Mouse (Mus musculus) kidney, adult 11 months (tissue): ENCODE data around the gene Ppp3ca.

Experiments used
- DNase-seq: peaks from one replicate; pipeline ENCODE4 v3.0.0; 2022

Gene Ppp3ca

DNA sequence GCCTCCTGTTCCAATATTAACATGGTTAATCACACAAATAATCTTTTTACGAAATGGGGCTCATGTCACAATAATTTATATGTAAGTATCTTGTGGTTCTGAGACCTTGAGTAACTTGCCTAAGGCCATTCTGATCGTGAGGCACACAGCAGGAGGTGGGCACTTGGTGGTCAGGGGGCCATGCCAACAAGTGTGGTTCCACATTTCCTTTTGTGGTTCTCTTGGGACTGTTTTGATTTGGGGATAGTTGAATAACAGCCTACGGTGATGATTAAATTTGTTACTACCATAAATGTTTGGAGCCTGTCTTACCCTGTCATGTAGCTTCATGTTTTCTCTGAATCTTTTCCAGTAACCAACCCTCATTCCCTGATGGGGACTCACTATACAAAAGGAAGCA is 196.6 kb downstream of the Ppp3ca start:
- DNase-seq, result no peak

DNA sequence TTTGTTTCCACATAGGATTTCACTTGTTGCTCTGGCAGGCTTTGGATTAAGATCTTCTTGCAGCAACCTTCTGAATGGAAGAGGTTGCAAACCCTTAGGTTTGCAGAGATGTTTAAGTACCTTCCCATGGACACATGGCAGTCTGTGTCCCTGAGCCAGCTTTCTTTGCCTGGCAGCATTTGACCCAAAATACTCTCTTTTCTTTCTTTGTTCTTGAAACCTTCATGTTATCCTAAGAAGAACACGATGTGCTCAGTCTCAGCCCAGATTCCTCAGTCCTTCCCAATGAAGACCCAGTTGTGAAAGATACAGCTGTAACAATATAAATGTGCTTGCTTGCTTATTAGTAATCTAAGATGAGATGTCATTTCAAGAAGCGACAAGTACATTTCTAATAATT is 197.4 kb downstream of the Ppp3ca start:
- DNase-seq, result no peak

DNA sequence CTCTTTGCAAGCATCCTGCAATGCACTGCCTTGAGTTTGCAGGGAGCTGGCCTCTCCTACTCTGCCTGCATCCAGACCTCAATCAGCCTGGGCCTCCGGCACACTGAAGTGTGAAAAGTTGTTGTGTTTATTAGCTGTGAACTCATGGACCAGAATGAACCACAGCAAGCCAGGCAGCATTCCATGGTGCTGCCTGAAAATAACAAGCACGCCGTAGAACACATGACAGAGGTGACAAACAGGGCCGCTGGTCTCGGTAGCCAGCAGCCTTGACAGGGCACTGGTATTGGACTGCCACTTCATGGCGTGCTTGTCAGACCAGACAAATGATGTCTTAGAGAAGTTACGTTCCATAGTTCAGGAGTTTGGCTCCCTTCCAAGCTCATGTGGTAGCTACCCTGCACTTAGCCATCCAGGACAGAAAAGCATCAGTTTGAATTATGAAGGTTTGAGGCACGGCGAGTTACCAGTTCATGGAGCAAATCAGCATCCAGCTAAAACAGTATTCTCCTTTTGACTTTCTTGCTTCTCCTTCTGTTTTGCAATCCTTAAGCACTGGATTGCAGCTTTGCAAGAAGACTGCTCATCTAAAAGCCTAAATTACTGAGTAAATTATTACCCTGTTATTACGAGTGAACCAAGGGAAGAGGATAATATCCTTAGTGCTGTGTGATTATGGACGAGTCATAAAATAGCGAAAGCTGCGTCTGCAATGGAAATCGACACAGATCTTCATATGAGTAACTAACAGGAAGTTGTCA is 202.0 kb downstream of the Ppp3ca start:
- DNase-seq, result peak; percentile 53

DNA sequence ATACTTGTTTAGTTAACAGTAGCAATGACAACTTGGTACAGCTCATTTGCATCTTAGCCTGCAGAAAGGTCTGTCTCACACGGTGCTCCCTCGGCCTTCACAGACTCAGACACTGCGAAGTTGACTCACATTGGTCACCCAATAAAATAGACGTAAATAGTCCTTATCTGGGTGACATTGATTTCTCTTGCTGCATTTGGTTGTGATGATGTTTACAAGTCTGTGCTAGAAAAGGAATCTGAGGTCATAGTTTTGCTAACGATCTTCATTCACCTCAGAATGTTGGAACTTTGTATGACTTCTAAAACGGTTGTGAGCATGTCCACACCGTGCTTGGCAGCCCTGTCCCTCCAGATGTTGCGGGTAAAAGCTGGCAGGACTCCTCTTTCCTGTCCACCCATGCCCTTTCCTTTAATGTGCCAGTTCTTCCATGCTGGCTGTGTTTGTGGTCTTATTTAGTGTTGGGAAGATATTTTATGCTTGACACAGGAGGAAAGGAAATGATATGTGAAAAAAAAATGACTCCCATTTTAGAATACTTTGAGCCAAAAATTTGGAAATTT is 202.7 kb downstream of the Ppp3ca start:
- DNase-seq, result no peak

DNA sequence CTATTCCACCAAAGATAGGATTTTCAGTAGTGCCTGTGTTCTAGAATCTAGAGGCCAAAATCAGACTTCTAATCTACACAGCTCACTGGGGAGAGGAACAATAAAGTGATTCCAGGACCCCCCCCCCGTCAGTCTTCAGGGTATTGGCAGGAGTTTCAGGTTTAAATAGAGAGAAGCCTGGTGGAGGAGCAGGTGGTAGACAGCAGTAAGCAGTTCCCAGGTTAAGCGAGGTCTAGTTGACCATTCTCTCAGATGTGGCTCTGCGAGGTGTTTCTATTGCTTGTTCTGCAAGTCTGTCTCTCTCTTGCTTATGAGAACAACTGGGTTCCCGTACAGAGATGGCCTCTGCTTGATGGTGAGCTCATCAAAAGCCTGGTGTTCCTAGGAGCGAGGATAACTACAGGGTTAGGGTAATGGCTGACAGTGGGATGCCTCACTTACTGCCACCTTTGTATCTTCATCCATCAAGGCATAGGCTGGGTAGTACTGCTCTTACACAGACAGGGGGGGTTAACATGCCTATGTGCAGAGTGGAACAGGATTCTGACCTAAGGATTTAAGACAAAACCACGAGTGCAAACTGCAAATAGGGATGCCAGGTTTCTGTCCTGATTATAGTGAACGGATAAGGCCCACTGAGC is 204.0 kb downstream of the Ppp3ca start:
- DNase-seq, result no peak

DNA sequence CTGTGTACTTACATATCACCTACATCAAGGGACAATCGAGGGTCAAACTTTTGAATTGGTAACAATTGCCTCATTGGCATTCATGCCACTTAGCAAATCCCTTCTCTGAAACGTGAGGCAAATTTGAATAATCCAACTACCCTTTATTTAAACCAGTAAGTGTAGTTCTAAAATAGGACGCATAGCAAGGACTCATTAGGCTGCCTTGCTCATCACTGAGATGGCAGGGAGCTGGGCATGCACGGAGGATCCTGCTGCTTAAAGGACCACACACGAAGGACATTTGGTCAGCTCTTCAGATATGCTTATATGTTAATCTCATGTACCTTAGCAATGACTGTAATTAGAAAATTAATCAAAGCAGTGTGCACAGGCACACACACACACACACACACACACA is 204.6 kb downstream of the Ppp3ca start:
- no peak for DNase-seq

DNA sequence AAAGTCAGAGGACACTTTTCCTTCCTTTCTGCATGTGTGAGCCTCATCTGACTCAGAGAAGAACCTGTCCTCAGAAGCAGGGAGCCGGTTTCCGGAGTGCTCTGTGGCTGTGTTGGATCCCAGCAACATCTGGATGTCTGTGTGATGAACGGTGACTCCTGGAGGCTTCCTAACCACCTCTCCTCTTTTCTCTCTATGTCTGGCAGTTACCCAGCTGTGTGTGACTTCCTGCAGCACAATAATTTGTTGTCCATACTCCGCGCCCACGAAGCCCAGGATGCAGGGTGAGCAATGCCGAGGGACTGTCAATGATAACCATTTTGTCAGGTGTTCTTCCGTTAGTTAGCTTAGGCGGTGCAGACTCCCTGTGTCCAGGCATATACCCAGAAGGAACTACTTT is 217.8 kb downstream of the Ppp3ca start:
- DNase-seq, result no peak

DNA sequence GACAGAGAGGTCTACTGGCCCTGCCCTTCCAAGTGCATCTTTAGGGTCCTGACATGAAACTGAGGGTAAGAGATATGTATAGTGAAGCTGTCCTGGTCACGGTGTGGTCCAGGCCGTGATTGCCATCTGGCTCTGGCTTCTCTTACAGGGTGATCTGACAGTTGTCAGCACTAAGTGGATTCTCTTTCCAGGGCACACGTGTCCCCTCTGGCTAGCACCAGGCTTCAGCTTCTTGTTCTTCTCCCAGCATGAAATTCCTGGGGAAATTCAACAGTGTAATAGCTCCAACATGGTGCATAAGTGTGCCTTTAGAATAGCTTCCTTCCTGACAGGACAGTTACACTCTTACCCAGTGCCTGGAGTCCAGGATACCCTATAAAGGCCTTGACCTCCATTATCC is 222.2 kb downstream of the Ppp3ca start:
- DNase-seq, result no peak

DNA sequence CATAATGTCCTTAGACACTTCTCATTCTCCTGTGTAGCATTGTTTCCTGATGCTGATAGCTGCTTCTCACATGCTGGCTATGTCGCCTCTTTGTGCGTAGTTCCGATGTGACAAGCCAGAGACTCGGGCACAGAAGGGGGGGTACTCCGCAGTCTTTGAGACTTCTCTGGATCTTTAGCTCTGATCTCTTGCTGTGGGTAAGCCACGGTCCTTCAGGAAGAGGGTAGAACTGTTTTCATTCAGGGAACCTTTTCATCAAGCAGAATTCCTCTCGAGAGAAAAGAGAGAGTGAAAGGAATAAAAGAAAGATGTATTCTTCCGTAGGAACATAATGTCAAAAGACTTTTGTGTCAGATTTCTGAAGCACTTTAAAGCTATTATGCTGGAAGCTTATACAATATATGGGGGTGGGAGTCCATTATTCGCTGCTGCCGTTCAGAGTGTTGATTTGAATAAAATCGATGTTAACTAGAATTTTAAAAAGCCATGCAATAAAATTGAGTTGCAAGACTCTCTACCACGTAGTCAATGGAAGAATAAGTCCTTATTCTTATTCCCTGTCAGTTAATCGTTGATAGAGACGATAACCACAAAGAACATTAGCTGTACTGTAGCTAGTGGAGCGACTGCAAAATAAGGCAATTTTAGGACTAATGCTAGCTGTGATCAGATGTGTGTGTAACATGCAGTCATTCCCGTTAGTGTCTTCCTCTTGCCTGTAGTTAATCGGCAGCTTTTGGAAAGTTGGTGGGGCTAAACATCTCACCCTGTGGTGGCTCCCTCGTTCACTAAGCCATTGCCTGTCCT is 223.9 kb downstream of the Ppp3ca start:
- DNase-seq, result no peak

DNA sequence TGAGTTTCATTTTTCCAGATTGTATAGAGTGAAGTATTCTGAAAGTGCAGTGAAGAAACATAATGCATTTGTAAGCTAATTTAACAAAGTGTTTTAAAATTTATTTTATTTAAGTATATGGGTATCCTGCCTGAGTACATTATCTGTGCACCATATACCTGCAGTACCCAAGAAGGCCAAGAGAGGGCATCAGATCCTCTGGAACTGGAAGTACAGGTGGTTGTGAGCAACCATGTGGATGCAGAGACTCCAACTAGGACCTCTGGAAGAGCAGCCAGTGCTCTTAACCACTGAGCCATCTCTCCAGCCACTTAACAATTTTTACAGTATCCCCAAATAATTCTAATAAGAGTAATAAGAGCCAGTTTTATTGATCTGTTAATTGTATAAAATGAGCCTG is 225.6 kb downstream of the Ppp3ca start:
- DNase-seq, result no peak

DNA sequence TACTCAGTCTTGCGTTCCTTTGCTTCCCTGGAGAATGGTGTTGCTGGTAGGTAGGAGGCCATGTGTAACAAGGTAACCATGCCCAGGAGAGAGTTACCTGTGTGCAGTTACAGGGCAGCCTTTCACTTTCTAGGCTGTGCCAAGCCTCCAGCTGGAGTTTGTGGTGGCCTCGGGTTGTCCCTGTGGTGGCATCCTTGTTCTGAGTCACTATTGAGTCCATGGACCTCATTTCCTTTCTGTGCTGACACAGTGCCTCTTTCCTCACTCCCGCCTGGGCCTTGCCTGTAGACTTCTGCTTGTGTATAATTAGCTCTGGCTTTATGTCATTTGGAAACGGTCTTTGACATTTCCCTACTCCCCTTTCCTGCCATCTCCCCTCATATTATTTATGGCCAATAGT is 226.4 kb downstream of the Ppp3ca start:
- DNase-seq, result no peak

DNA sequence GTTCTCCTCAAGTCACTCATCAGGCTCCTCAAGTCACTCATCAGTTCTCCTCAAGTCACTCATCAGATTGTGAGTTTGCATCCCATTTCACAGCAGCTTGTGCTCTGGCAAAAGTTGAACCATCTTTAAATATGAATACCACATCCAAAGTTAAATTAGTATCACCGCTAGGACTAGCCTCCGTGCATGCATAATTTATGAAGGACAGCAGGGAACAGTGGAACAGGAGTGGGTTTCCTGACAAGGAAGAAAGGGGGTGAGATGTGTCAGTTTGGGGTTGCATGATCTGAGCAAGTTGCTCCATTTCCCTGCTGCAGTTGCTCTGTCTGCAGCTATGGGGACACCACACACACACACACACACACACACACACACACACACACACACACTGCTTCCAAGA is 229.8 kb downstream of the Ppp3ca start:
- DNase-seq, result no peak

DNA sequence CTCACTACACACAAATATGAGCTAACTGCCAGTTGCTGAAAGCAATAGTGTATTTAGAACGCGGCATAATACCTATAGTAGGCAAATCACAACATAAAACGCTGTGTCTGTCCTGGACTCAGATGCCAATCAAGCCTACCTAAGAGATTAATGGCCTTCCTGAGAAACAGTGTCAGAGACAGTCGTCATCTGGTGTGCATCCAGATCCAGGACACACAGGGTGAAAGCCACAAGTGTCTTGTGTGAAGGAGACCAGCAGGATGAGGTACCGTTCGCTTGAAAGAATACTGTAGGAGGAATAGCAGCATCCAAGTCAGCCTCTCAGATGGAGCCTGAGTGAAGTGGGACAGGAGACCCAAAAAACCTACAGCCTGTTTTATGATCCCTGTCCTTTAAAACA is 231.1 kb downstream of the Ppp3ca start:
- no peak for DNase-seq

DNA sequence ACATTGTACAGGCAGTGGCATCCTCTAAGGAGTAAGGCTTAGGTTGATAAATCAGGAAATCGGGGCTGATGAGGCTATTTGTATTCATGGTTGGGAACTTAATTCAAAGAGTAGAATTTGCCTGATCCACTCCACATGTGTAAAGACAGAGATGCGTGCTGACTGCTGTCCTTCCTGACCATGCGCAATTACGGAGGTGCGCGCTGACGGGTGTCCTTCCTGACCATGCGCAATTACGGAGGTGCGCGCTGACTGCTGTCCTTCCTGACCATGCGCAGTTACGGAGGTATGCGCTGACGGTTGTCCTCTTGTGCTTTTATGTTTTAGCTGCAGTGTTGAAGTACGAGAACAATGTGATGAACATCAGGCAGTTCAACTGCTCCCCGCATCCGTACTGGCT is 232.9 kb downstream of the Ppp3ca start:
- no peak for DNase-seq

DNA sequence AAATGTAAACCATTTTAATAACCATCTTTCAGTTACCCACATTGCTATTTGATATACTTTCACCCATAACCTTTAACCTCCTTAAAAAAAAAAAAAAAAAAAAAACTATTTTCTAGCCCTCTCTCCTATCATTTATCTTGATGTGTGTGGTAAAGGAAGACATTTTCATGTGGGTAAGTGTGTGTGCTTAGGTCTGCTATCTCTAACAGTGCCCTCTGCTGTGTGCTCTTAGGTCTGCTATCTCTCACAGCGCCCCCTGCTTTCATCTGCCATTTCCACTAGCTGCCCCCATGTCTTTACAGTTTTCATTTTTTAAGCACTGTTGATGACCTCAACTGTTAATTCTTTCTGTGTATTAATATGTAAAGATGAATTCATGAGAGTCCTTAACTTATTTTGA is 235.7 kb downstream of the Ppp3ca start:
- DNase-seq, result no peak

DNA sequence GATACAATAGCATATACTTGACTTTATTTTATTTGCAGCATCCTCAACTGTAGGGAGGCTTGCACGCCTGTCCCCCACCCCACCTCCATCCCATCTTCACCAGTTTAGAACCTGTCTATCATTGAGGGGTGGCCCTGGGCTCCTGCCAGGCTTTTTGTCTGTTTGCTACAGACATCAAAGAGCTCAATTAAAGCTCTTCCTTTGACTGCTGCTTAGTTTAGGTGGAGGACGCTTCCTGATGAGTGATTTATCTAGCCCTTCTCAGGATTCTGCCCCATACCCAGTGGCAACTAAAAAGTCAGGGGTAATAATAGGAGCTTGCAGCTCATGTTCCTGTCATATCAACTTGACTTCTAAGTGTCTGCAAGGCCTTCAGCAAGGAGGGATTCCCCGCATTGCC is 239.6 kb downstream of the Ppp3ca start:
- DNase-seq, result no peak

DNA sequence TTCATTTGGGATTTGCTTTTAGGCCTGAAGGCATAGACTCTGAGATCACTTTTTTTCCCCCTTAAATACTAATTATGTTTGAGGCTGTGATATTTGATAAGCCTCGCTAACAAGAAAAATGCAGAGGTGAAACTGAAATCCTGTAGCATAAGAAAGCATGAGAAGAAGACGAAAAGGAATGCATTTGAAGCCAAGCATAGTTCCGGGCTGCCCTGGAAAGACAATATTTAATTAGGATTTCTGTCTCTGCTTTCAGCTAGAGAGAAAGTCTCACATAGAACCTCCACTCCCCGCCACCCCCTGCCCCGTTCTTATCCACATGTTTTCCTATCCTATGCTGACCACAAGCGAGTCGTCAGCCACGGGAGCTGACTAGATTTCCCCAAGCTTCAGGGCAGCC is 241.4 kb downstream of the Ppp3ca start:
- no peak for DNase-seq

DNA sequence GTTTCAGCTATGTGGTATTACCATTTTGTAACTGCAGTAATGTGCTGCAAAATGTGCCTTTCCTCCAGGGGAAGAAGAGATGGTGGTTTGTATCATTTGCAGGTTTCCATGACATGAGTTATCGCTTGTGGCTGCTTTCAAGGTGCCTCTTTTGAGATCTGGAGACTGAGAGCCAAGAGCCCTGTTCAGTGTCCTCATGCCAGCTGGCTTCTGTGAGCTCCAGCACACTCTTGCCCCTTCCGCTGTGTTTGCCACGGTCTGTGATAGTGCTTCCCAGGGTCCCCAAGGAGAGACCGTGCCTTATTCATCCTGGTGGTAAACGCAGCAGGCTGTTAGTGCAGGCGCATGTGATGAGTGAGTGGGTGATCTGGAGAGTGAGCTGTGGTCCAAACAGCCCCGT is 247.2 kb downstream of the Ppp3ca start:
- no peak for DNase-seq

DNA sequence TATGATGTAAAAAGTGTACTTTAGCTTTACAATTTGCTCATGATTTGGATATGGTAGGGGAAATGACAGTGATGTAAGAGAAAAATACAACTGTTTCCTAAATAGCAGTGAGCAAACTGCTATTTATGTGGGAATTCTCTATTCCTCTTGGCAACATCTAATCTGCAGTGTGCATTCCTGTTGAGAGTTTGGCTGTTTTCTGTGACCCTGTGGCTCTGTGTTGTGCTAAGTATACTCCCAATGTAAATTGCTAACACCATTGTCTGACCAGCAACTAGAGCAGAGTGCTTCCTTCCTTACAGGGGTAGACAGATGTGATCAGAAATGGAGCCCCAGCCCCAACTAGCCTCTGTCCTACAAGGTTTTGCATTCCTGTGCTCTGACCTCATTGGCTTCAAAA is 263.1 kb downstream of the Ppp3ca start:
- DNase-seq, result no peak

DNA sequence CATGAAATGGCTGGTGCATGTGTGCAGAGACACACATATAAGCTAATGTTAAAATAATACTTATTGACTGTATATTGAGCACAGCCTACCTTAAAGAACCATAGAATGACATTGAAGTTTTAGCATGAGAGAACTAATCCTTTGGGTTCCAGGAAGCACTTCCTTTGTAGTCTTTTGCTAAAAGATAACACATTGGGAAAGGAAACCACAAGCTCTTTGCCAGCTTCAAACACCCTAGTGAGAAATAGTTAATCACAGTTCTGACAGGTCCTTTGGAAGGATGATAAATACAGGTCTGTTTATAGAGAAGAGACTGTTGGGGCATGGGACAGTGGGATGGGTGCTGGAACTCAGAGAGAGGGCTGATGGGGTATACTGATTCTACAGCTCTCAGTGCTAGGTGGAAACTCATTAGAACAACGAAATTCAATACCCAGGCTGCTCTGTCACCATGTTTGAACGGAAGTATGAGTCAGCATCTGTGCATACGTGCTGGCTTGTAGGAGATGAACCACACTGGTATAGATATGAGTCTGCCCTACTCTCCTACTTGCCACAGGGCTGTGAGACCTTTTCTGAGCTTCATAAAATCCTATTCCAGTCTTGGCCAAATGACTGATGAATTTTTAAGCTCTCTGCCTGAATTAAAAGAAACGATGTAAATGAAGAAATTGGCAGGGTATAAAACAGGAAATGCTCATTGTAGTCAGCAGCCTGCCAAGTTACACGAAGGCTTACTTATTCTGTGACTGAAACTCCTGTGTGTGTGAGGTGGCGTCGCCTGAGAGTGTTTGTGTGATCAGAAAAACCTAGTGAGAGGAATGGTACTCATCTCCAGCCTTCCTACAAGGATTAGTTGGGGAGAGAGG is 271.0 kb downstream of the Ppp3ca start:
- DNase-seq, result no peak

DNA sequence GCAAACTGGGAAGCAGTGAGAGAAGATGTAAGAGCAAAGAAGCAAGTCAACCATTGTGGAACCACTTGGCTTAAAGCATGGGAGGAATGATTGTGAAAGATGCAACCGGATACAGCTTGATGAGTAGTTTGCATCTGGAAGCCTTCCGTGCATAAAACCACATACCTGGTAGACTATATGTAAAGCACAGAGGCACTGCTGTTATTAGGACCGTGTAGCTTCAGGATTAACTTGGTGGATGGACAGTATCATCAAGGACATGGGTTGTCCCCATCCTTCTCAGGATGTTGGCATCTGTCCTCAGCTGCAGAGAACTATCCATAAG is 271.6 kb downstream of the Ppp3ca start:
- no peak for DNase-seq

DNA sequence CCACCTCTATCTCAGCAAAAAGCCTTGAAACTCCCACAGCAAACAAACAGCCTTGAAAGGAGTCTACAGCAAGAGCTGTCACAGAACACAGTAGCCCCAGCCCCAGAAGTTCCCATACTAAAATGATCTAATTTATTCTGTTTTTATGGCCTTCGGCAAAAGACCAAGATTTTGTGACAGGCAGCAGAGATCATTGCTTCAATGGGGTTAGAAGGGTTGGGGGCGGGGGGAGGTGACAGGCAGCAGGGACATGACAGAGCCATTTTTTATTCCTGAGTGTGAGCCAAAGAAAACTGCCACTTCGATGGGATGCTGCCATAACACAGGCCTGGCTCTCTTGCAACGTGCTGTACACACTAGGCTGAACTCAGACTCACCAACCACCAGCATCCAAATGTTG is 275.6 kb downstream of the Ppp3ca start:
- DNase-seq, result no peak

DNA sequence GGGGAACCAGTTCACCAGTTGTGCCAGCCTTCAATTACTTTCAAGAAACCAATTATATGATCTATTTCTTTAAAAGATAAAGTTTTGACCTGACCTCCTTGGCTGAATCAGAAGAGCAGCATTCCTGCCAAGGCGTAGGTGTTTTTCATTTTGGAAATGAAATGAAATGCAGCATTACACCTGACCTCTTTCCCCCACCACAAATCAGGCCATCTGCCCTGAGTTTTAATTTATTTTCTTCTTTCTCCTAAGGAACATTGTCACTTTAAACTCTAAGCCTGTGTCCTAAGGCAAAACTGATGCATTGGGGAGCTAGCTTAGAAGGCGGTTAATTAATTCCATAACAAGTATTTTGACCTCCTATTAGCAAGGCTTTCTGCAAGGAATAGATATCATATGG is 276.7 kb downstream of the Ppp3ca start:
- DNase-seq, result no peak
